21 mouse cellular contexts compared by ENCODE assay signal in genomic region chrX:52753491-52754085, GRCm38 (mm10). TPM values are rescaled to one million over a fixed set of nuclear protein-coding genes. Genes with fewer than 3 reads are reported as not detected.
DNase-seq lines count a peak whose midpoint lies in the region; ATAC-seq lines count a peak whose summit lies in the region.
"Had no signal": no experiment of that assay in that cellular context is flagged by ENCODE, and none has a peak within 500 bp of the region (broad histone marks: within the 10 kb centered on the region; RNA-seq: fewer than 3 reads in every experiment).

No protein-coding gene starts in this region.

- no peak overlapping the region for H3K4me3 ChIP-seq in forebrain, embryonic 10.5 days
- H3K4me3 ChIP-seq in forebrain, embryonic 11.5 days (ENCODE audit: low read depth, low read length): no peak overlapping the region
- H3K4me3 ChIP-seq: embryonic facial prominence, embryonic 10.5 days; forebrain, embryonic 15.5 days; heart, adult 2 months; heart, embryonic 15.5 days; hindbrain, embryonic 13.5 days had no signal

- H3K36me3 ChIP-seq in forebrain, embryonic 10.5 days (replicated peaks): no peaks in the 10 kb centered on the region
- H3K36me3 ChIP-seq in forebrain, embryonic 11.5 days (ENCODE audit: control insufficient read depth, insufficient read depth, low read length): no peaks in the 10 kb centered on the region
- H3K36me3 ChIP-seq: embryonic facial prominence, embryonic 10.5 days; forebrain, embryonic 15.5 days; G1E; heart, embryonic 15.5 days; hindbrain, embryonic 13.5 days had no signal

- H3K4me2 ChIP-seq in forebrain, embryonic 11.5 days (ENCODE audit: low read depth, low read length, severe bottlenecking): no peak overlapping the region
- H3K4me2 ChIP-seq: forebrain, embryonic 15.5 days; heart, embryonic 11.5 days; heart, embryonic 15.5 days; hindbrain, embryonic 13.5 days had no signal

- H3K9me3 ChIP-seq in forebrain, embryonic 10.5 days: no peaks in the 10 kb centered on the region
- no peaks in the 10 kb centered on the region for H3K9me3 ChIP-seq in forebrain, embryonic 11.5 days (ENCODE audit: control insufficient read depth, low read length)
- H3K9me3 ChIP-seq: embryonic facial prominence, embryonic 10.5 days; forebrain, embryonic 15.5 days; G1E; heart, embryonic 15.5 days; hindbrain, embryonic 13.5 days had no signal

- peaks cover 59% of the 10 kb centered on the region for H3K4me1 ChIP-seq in forebrain, embryonic 10.5 days
- no peaks in the 10 kb centered on the region for H3K4me1 ChIP-seq in forebrain, embryonic 11.5 days (replicated peaks; ENCODE audit: control insufficient read depth, insufficient read depth, low read length)
- H3K4me1 ChIP-seq: forebrain, embryonic 15.5 days; heart, embryonic 15.5 days; hindbrain, embryonic 13.5 days had no signal

- peak overlapping the region; percentile 44; the same call in 1 of the 2 replicates for H3K27ac ChIP-seq in forebrain, embryonic 10.5 days
- no peak overlapping the region for H3K27ac ChIP-seq in forebrain, embryonic 11.5 days (ENCODE audit: low read depth, low read length)
- H3K27ac ChIP-seq: embryonic facial prominence, embryonic 10.5 days; forebrain, embryonic 15.5 days; heart, adult 2 months; heart, embryonic 15.5 days; hindbrain, embryonic 13.5 days had no signal

- DNase-seq in forebrain, embryonic 10.5 days (ENCODE audit: extremely low spot score, low spot score): no peak
- DNase-seq in forebrain, embryonic 11.5 days (ENCODE audit: low spot score): no peak
- DNase-seq in ES-CJ7 (ENCODE audit: low read depth, low spot score): peak; percentile 68
- DNase-seq in embryo, embryonic 10.5 days (ENCODE audit: low spot score): peak; percentile 29
- peak; percentile 8 for DNase-seq in yolk sac, embryonic 10.5 days (ENCODE audit: low spot score)
- DNase-seq in gastrocnemius, postnatal 10 days: no peak
- no peak for DNase-seq in thymus, postnatal 0 days (ENCODE audit: low spot score)
- DNase-seq: adrenal gland, adult 2 months; adrenal gland, postnatal 25 days; cerebellum, adult 18-20 months; cerebellum, postnatal 10 days; heart, adult 2 months; heart, postnatal 14 days; kidney, adult 18-20 months had no signal

- no peak for ATAC-seq in forebrain, embryonic 11.5 days (replicated peaks; ENCODE audit: low FRiP score)
- ATAC-seq: forebrain, embryonic 15.5 days had no signal

- WGBS in forebrain, embryonic 10.5 days: 19% methylated on average over 6 of the region's 6 CpGs
- 17% methylated on average over 6 of the region's 6 CpGs for WGBS in forebrain, embryonic 11.5 days

- H3K9ac ChIP-seq in forebrain, embryonic 11.5 days (ENCODE audit: low read length): no peak overlapping the region
- H3K9ac ChIP-seq: forebrain, embryonic 15.5 days; heart, embryonic 15.5 days; hindbrain, embryonic 13.5 days had no signal

- no peaks in the 10 kb centered on the region for H3K27me3 ChIP-seq in forebrain, embryonic 10.5 days (ENCODE audit: poor library complexity, severe bottlenecking)
- H3K27me3 ChIP-seq in forebrain, embryonic 11.5 days (ENCODE audit: control insufficient read depth, insufficient read depth, low read length): no peaks in the 10 kb centered on the region
- H3K27me3 ChIP-seq: forebrain, embryonic 15.5 days; hindbrain, embryonic 13.5 days had no signal

RNA-seq across cellular contexts. Expression of gene Ccdc160, which starts 37.4 kb away (rescaled TPM):
- polyA plus RNA-seq in forebrain, embryonic 10.5 days (2016; fragmentation: Nextera tagmentation; extraction: Ambion mirVana): 6.3 and 6.6 TPM in 2 replicates
- 3.8 and 4.7 TPM in 2 replicates for polyA plus RNA-seq in forebrain, embryonic 11.5 days (2014; fragmentation: Nextera tagmentation; extraction: Ambion mirVana)
- under 1 TPM; 0.23 to 0.40 TPM for total RNA-seq in gastrocnemius, postnatal 10 days (2021)
- polyA plus RNA-seq in thymus, postnatal 0 days (2015; fragmentation: Nextera tagmentation; extraction: Ambion mirVana): 0.10 and 0.29 TPM in 2 replicates
- polyA plus RNA-seq: C2C12; G1E; heart, adult 2 months had no signal

Comparison
In these comparisons a context has a peak if more than half of its experiments do, and no peak if none do; other contexts are left out.
1. DNase-seq: peak in ES-CJ7 (single experiment), embryo, embryonic 10.5 days (single experiment) and yolk sac, embryonic 10.5 days (single experiment); none in forebrain, embryonic 10.5 days (single experiment), forebrain, embryonic 11.5 days (single experiment), gastrocnemius, postnatal 10 days (single experiment) and thymus, postnatal 0 days (single experiment).